Mouse (Mus musculus) telencephalon, adult 2 months (tissue): ENCODE data around the gene Brca1.
"Not testable (repeated sequence)": the region's sequence is repeated elsewhere in the genome, so short reads cannot be mapped to it uniquely, and the experiment has no call there.

ENCODE experiments used
- DNase-seq: peaks from one replicate; pipeline ENCODE4 v3.0.0-alpha.2; 2011; ENCODE audit warnings: low read depth, low spot score

The Brca1 gene

GRCm38 (mm10) chr11:101470206-101470605, 81.5 kb downstream of the Brca1 start:
- DNase-seq = no peak

- no peak for DNase-seq
These were observed 82.6 kb downstream of the Brca1 start for GRCm38 (mm10) chr11:101469155-101469554.

- DNase-seq = no peak
These were observed 83.0 kb downstream of the Brca1 start for GRCm38 (mm10) chr11:101468731-101469130.

GRCm38 (mm10) chr11:101468263-101468688, 83.5 kb downstream of the Brca1 start:
- DNase-seq = no peak

- DNase-seq = peak; percentile 75
These were observed 84.1 kb downstream of the Brca1 start for GRCm38 (mm10) chr11:101467477-101468262.

GRCm38 (mm10) chr11:101466552-101466950, 85.2 kb downstream of the Brca1 start:
- not testable (repeated sequence) for DNase-seq

GRCm38 (mm10) chr11:101465869-101466551, 85.7 kb downstream of the Brca1 start, which contains the start of gene Vat1:
Vat1 (minus strand) TSS chr11:101466230.
- DNase-seq = no peak

GRCm38 (mm10) chr11:101465101-101465868, 86.5 kb downstream of the Brca1 start:
- no peak for DNase-seq

GRCm38 (mm10) chr11:101464211-101465100, 87.3 kb downstream of the Brca1 start, which contains the start of gene Rnd2:
Rnd2 (plus strand) TSS chr11:101464999.
- no peak for DNase-seq

- DNase-seq = no peak
These were observed 88.9 kb downstream of the Brca1 start for GRCm38 (mm10) chr11:101462583-101463440.

GRCm38 (mm10) chr11:101462141-101462540, 89.6 kb downstream of the Brca1 start:
- DNase-seq = no peak

GRCm38 (mm10) chr11:101460321-101460720, 91.4 kb downstream of the Brca1 start:
- DNase-seq = no peak

GRCm38 (mm10) chr11:101459716-101460115, 92.0 kb downstream of the Brca1 start:
- DNase-seq = no peak

GRCm38 (mm10) chr11:101458217-101458616, 93.5 kb downstream of the Brca1 start:
- DNase-seq = no peak

- no peak for DNase-seq
These were observed 94.1 kb downstream of the Brca1 start for GRCm38 (mm10) chr11:101457631-101458030.

- no peak for DNase-seq
These were observed 96.1 kb downstream of the Brca1 start for GRCm38 (mm10) chr11:101455627-101456026.

- DNase-seq = no peak
These were observed 97.1 kb downstream of the Brca1 start for GRCm38 (mm10) chr11:101454702-101455101.

GRCm38 (mm10) chr11:101452093-101452774, 99.5 kb downstream of the Brca1 start:
- DNase-seq = no peak

GRCm38 (mm10) chr11:101451536-101451935, 100.2 kb downstream of the Brca1 start:
- no peak for DNase-seq
